Mouse (Mus musculus) cerebellum, postnatal 10 days (tissue): ENCODE measurements around the gene Prg4.

Source experiments
- DNase-seq, 2 experiments: peaks; one replicate each; pipeline ENCODE4 v3.0.0; 2021; ENCODE audit warnings: mixed read lengths in 2 of 2

Prg4 gene

GRCm38 (mm10) chr1:150466132-150466531 lies at the start of gene Prg4:
Gene Prg4, minus strand, starts transcription at chr1:150466165.
- DNase-seq: no peak

GRCm38 (mm10) chr1:150513041-150513440 lies 47.1 kb upstream of the Prg4 start:
- no peak for DNase-seq

GRCm38 (mm10) chr1:150505794-150506193 lies 39.8 kb upstream of the Prg4 start:
- DNase-seq: no peak

GRCm38 (mm10) chr1:150503321-150503720 lies 37.4 kb upstream of the Prg4 start:
- no peak for DNase-seq

GRCm38 (mm10) chr1:150498177-150498576 lies 32.2 kb upstream of the Prg4 start:
- DNase-seq: no peak

GRCm38 (mm10) chr1:150497690-150498089 lies 31.7 kb upstream of the Prg4 start:
- peak in 1 of 2 experiments; percentile 26 for DNase-seq

GRCm38 (mm10) chr1:150496626-150497302 lies 30.8 kb upstream of the Prg4 start:
- DNase-seq: no peak

- DNase-seq: peak; percentile 19 to 21
These were observed 23.2 kb upstream of the Prg4 start for GRCm38 (mm10) chr1:150489148-150489547.

- DNase-seq: no peak
These were observed 14.7 kb upstream of the Prg4 start for GRCm38 (mm10) chr1:150480674-150481073.

GRCm38 (mm10) chr1:150472525-150472924 lies 6.6 kb upstream of the Prg4 start:
- no peak for DNase-seq

GRCm38 (mm10) chr1:150469992-150470391 lies 4.0 kb upstream of the Prg4 start:
- DNase-seq: no peak

- DNase-seq: no peak
These were observed 601 bp downstream of the Prg4 start for GRCm38 (mm10) chr1:150465364-150465763.

GRCm38 (mm10) chr1:150463691-150464090 lies 2.3 kb downstream of the Prg4 start:
- peak; percentile 53 to 54 for DNase-seq

- no peak for DNase-seq
These were observed 2.9 kb downstream of the Prg4 start for GRCm38 (mm10) chr1:150463068-150463467.

- DNase-seq: no peak
These were observed 5.4 kb downstream of the Prg4 start for GRCm38 (mm10) chr1:150460595-150460994.

- no peak for DNase-seq
These were observed 6.4 kb downstream of the Prg4 start for GRCm38 (mm10) chr1:150459599-150459998.

- no peak for DNase-seq
These were observed 7.0 kb downstream of the Prg4 start for GRCm38 (mm10) chr1:150458977-150459376.

GRCm38 (mm10) chr1:150441731-150442130 lies 24.2 kb downstream of the Prg4 start:
- no peak for DNase-seq

GRCm38 (mm10) chr1:150438641-150439040 lies 27.3 kb downstream of the Prg4 start:
- DNase-seq: no peak

- DNase-seq: no peak
These were observed 39.7 kb downstream of the Prg4 start for GRCm38 (mm10) chr1:150426216-150426615.

- no peak for DNase-seq
These were observed 40.3 kb downstream of the Prg4 start for GRCm38 (mm10) chr1:150425665-150426064.

- no peak for DNase-seq
These were observed 47.5 kb downstream of the Prg4 start for GRCm38 (mm10) chr1:150418426-150418825.

- DNase-seq: no peak
These were observed 50.0 kb downstream of the Prg4 start for GRCm38 (mm10) chr1:150416006-150416405.

- no peak for DNase-seq
These were observed 56.0 kb downstream of the Prg4 start for GRCm38 (mm10) chr1:150409996-150410395.

- no peak for DNase-seq
These were observed 58.7 kb downstream of the Prg4 start for GRCm38 (mm10) chr1:150407285-150407684.
